21 mouse cellular contexts compared by ENCODE assay signal in the genomic region with DNA sequence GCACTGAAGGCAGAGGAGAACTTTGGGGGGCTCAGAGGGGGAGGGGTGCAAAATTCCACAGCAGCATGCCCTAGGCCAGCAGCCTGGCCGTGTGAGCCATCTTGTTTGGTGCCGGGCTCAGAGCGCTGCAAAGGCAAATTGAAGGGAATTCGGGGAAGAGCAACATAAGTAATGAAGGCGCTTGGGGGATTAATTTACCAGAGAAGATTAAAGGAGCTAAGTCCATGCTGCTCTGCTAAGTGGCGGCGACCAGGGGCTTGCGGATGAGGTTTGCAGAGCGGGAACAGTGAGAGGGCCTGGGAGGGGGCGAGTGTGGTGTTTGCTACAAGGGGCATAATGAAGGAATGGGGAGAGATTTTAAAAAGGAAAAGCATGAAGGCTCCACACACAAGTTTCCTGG. TPM values are rescaled to one million over a fixed set of nuclear protein-coding genes. Genes with fewer than 3 reads are reported as not detected.
DNase-seq lines count a peak whose midpoint lies in the region; ATAC-seq lines count a peak whose summit lies in the region.
"Had no signal": no experiment of that assay in that cellular context is flagged by ENCODE, and none has a peak within 500 bp of the region (broad histone marks: within the 10 kb centered on the region; RNA-seq: fewer than 3 reads in every experiment).

No protein-coding gene starts in this region.

- peak overlapping the region; percentile 20; the same call in 1 of the 2 replicates for H3K27ac ChIP-seq in hindbrain, embryonic 14.5 days
- no peak overlapping the region for H3K27ac ChIP-seq in hindbrain, embryonic 10.5 days
- H3K27ac ChIP-seq in midbrain, embryonic 13.5 days: peak overlapping the region; percentile 74
- H3K27ac ChIP-seq in midbrain, embryonic 16.5 days (ENCODE audit: low read length): peak overlapping the region; percentile 77
- H3K27ac ChIP-seq: embryonic facial prominence, embryonic 15.5 days; heart, embryonic 10.5 days; hindbrain, embryonic 15.5 days had no signal

- H3K4me2 ChIP-seq in hindbrain, embryonic 14.5 days (replicated peaks): no peak overlapping the region
- no peak overlapping the region for H3K4me2 ChIP-seq in midbrain, embryonic 13.5 days (replicated peaks)
- H3K4me2 ChIP-seq in midbrain, embryonic 16.5 days (ENCODE audit: low read length): no peak overlapping the region; the same call in 1 of the 2 replicates
- H3K4me2 ChIP-seq: embryonic facial prominence, embryonic 15.5 days; hindbrain, embryonic 15.5 days had no signal

- ATAC-seq in hindbrain, embryonic 14.5 days (ENCODE audit: low FRiP score): no peak
- no peak for ATAC-seq in midbrain, embryonic 13.5 days
- ATAC-seq in midbrain, embryonic 16.5 days: no peak
- ATAC-seq: forebrain, embryonic 14.5 days; inflammation-experienced regulatory T-cells, adult 6 months; intestine, postnatal 0 days had no signal

- no peak overlapping the region for H3K4me3 ChIP-seq in hindbrain, embryonic 14.5 days (replicated peaks; ENCODE audit: low read length)
- no peak overlapping the region for H3K4me3 ChIP-seq in hindbrain, embryonic 10.5 days
- H3K4me3 ChIP-seq in midbrain, embryonic 13.5 days (replicated peaks): no peak overlapping the region
- H3K4me3 ChIP-seq in midbrain, embryonic 16.5 days (ENCODE audit: low read depth, low read length): no peak overlapping the region
- H3K4me3 ChIP-seq: embryonic facial prominence, embryonic 15.5 days; heart, embryonic 10.5 days; hindbrain, embryonic 15.5 days had no signal

- 38% methylated on average over 10 of the region's 10 CpGs for WGBS in hindbrain, embryonic 14.5 days
- whole genome bisulfite sequencing in hindbrain, embryonic 10.5 days: 63% methylated on average over 10 of the region's 10 CpGs
- 14% methylated on average over 10 of the region's 10 CpGs for WGBS in midbrain, embryonic 13.5 days
- WGBS in midbrain, embryonic 16.5 days: 16% methylated on average over 10 of the region's 10 CpGs

- H3K36me3 ChIP-seq in hindbrain, embryonic 14.5 days (replicated peaks; ENCODE audit: control insufficient read depth, insufficient read depth): peaks cover 34% of the 10 kb centered on the region
- H3K36me3 ChIP-seq in hindbrain, embryonic 10.5 days: peaks cover 72% of the 10 kb centered on the region
- H3K36me3 ChIP-seq in midbrain, embryonic 13.5 days: peaks cover 42% of the 10 kb centered on the region
- H3K36me3 ChIP-seq in midbrain, embryonic 16.5 days (ENCODE audit: control insufficient read depth, insufficient read depth, low read length): no peaks in the 10 kb centered on the region

- no peaks in the 10 kb centered on the region for H3K27me3 ChIP-seq in hindbrain, embryonic 14.5 days (ENCODE audit: control insufficient read depth, insufficient read depth, low read length)
- no peaks in the 10 kb centered on the region for H3K27me3 ChIP-seq in hindbrain, embryonic 10.5 days (ENCODE audit: insufficient read depth, poor library complexity, severe bottlenecking)
- H3K27me3 ChIP-seq in midbrain, embryonic 13.5 days: 0 out of 2 replicates have a peak, but pooled peaks cover 6% of the 10 kb centered on the region
- no peaks in the 10 kb centered on the region; the same call in 1 of the 2 replicates for H3K27me3 ChIP-seq in midbrain, embryonic 16.5 days (ENCODE audit: control insufficient read depth, insufficient read depth, low read depth, low read length)
- H3K27me3 ChIP-seq: embryonic facial prominence, embryonic 15.5 days; hindbrain, embryonic 15.5 days had no signal

- no peaks in the 10 kb centered on the region for H3K9me3 ChIP-seq in hindbrain, embryonic 14.5 days (ENCODE audit: control insufficient read depth, low read length)
- no peaks in the 10 kb centered on the region for H3K9me3 ChIP-seq in hindbrain, embryonic 10.5 days
- H3K9me3 ChIP-seq in midbrain, embryonic 13.5 days: no peaks in the 10 kb centered on the region
- H3K9me3 ChIP-seq in midbrain, embryonic 16.5 days (replicated peaks; ENCODE audit: control insufficient read depth, low read length, poor library complexity, severe bottlenecking): no peaks in the 10 kb centered on the region
- H3K9me3 ChIP-seq: embryonic facial prominence, embryonic 15.5 days; heart, embryonic 10.5 days; hindbrain, embryonic 15.5 days had no signal

- no peak overlapping the region for H3K9ac ChIP-seq in hindbrain, embryonic 14.5 days
- H3K9ac ChIP-seq in midbrain, embryonic 13.5 days (replicated peaks): 0 out of 2 replicates have a peak overlapping the region, but pooled peaks have one; percentile 17
- peak overlapping the region; percentile 15; the same call in 1 of the 2 replicates for H3K9ac ChIP-seq in midbrain, embryonic 16.5 days (ENCODE audit: low read depth, low read length)
- H3K9ac ChIP-seq: embryonic facial prominence, embryonic 15.5 days; hindbrain, embryonic 15.5 days had no signal

- no peak for DNase-seq in hindbrain, embryonic 14.5 days (ENCODE audit: low spot score)
- no peak for DNase-seq in hindbrain, embryonic 10.5 days (ENCODE audit: low spot score)
- DNase-seq in retina, postnatal 1 day: peak; percentile 69
- no peak for DNase-seq in cerebellum, adult 11 months
- DNase-seq in cerebellum, adult 9-11 months: no peak
- DNase-seq: adrenal gland, adult 2 months; adrenal gland, postnatal 36 days; cerebellum, adult 11-12 months; cerebellum, postnatal 10 days; embryo, embryonic 11 days; heart, adult 18-20 months; heart, postnatal 10 days; heart, postnatal 4 days had no signal

- H3K4me1 ChIP-seq in hindbrain, embryonic 14.5 days (replicated peaks; ENCODE audit: control insufficient read depth, insufficient read depth, low read length): peaks cover 15% of the 10 kb centered on the region
- peaks cover 53% of the 10 kb centered on the region for H3K4me1 ChIP-seq in hindbrain, embryonic 10.5 days (replicated peaks)
- peaks cover 59% of the 10 kb centered on the region for H3K4me1 ChIP-seq in midbrain, embryonic 13.5 days (replicated peaks)
- H3K4me1 ChIP-seq in midbrain, embryonic 16.5 days (ENCODE audit: control insufficient read depth, insufficient read depth, low read length): peaks cover 43% of the 10 kb centered on the region

RNA-seq across cellular contexts. Expression of a gene that starts 8.3 kb away (rescaled TPM):
- 60.1 and 60.8 TPM in 2 replicates for polyA plus RNA-seq in hindbrain, embryonic 14.5 days (2014; fragmentation: Nextera tagmentation; extraction: Ambion mirVana)
- polyA plus RNA-seq in hindbrain, embryonic 10.5 days (2016; fragmentation: Nextera tagmentation; extraction: Ambion mirVana): 68.3 and 73.0 TPM in 2 replicates
- polyA plus RNA-seq in midbrain, embryonic 13.5 days (2015; fragmentation: Nextera tagmentation; extraction: Ambion mirVana): 69.6 and 73.8 TPM in 2 replicates
- polyA plus RNA-seq in midbrain, embryonic 16.5 days (2015; fragmentation: Nextera tagmentation; extraction: Ambion mirVana): 68.0 and 71.9 TPM in 2 replicates

RNA-seq across cellular contexts. Expression of a gene that starts 44.7 kb away (rescaled TPM):
- polyA plus RNA-seq in hindbrain, embryonic 14.5 days (2014; fragmentation: Nextera tagmentation; extraction: Ambion mirVana): 12.4 and 15.4 TPM in 2 replicates
- 4.4 and 8.7 TPM in 2 replicates for polyA plus RNA-seq in hindbrain, embryonic 10.5 days (2016; fragmentation: Nextera tagmentation; extraction: Ambion mirVana)
- polyA plus RNA-seq in midbrain, embryonic 13.5 days (2015; fragmentation: Nextera tagmentation; extraction: Ambion mirVana): 10.4 and 15.7 TPM in 2 replicates
- polyA plus RNA-seq in midbrain, embryonic 16.5 days (2015; fragmentation: Nextera tagmentation; extraction: Ambion mirVana): 13.9 and 15.4 TPM in 2 replicates
- polyA plus RNA-seq: inflammation-experienced regulatory T-cells, adult 6 months had no signal

RNA-seq across cellular contexts. Expression of a gene that starts 46.9 kb away (rescaled TPM):
- polyA plus RNA-seq in hindbrain, embryonic 14.5 days (2014; fragmentation: Nextera tagmentation; extraction: Ambion mirVana): 99.7 and 100 TPM in 2 replicates
- 90.0 and 94.6 TPM in 2 replicates for polyA plus RNA-seq in hindbrain, embryonic 10.5 days (2016; fragmentation: Nextera tagmentation; extraction: Ambion mirVana)
- polyA plus RNA-seq in midbrain, embryonic 13.5 days (2015; fragmentation: Nextera tagmentation; extraction: Ambion mirVana): 91.6 and 98.6 TPM in 2 replicates
- polyA plus RNA-seq in midbrain, embryonic 16.5 days (2015; fragmentation: Nextera tagmentation; extraction: Ambion mirVana): 108 and 112 TPM in 2 replicates
